Mouse (Mus musculus): ENCODE results near the gene Gpc4. TPM values are rescaled to one million over a fixed set of nuclear protein-coding genes. Genes with fewer than 3 reads are reported as not detected.

Gpc4 gene
- total and polyA plus RNA-seq, 2 experiments from 2014 or later, result 1.6 to 7.2 TPM

GRCm38 (mm10) chrX:52101445-52101844, 63.6 kb downstream of the Gpc4 start:
- DNase-seq (ENCODE audit: low spot score), result no peak
- Histone ChIP-seq H3K36me3 (ENCODE audit: insufficient read depth, low read length) (no peaks in the 10 kb centered on the region), H3K4me3 (ENCODE audit: low read depth, low read length) (no peak overlapping the region), H3K27ac (ENCODE audit: low read depth, low read length) (no peak overlapping the region), H3K9ac (replicated peaks; ENCODE audit: low read length, poor library complexity, severe bottlenecking) (no peak overlapping the region), H3K4me1 (ENCODE audit: insufficient read depth, low read length) (no peaks in the 10 kb centered on the region), H3K4me2 (ENCODE audit: low read depth, low read length, poor library complexity, severe bottlenecking) (no peak overlapping the region), H3K27me3 (ENCODE audit: insufficient read depth, low read length) (no peaks in the 10 kb centered on the region), H3K9me3 (ENCODE audit: low read length) (no peaks in the 10 kb centered on the region)
- no peak for TF ChIP-seq CTCF (IDR thresholded peaks at IDR 0.05)
- no peak for ATAC-seq (ENCODE audit: low FRiP score)
- 88% methylated on average over 6 of the region's 6 CpGs for WGBS

GRCm38 (mm10) chrX:52087726-52088348, 77.2 kb downstream of the Gpc4 start:
- peak; percentile 58 for TF ChIP-seq CTCF (IDR thresholded peaks at IDR 0.05)
- no peaks in the 10 kb centered on the region for H3K9me3 ChIP-seq (ENCODE audit: low read length)
- DNase-seq (ENCODE audit: low spot score) (peak; percentile 66), ATAC-seq (ENCODE audit: low FRiP score) (no peak)
- no peak overlapping the region for H3K27ac ChIP-seq (ENCODE audit: low read depth, low read length)
- no peaks in the 10 kb centered on the region for H3K36me3 ChIP-seq (ENCODE audit: insufficient read depth, low read length)
- no peaks in the 10 kb centered on the region for H3K27me3 ChIP-seq (ENCODE audit: insufficient read depth, low read length)
- H3K4me3 ChIP-seq (ENCODE audit: low read depth, low read length), result no peak overlapping the region
- H3K9ac ChIP-seq (replicated peaks; ENCODE audit: low read length, poor library complexity, severe bottlenecking), result no peak overlapping the region
- no peak overlapping the region for H3K4me2 ChIP-seq (ENCODE audit: low read depth, low read length, poor library complexity, severe bottlenecking)
- 41% methylated on average over 7 of the region's 7 CpGs for WGBS
- no peaks in the 10 kb centered on the region for H3K4me1 ChIP-seq (ENCODE audit: insufficient read depth, low read length)

GRCm38 (mm10) chrX:52086885-52087573, 78.0 kb downstream of the Gpc4 start:
- no peak for DNase-seq (ENCODE audit: low spot score)
- H3K4me2 ChIP-seq (ENCODE audit: low read depth, low read length, poor library complexity, severe bottlenecking), result no peak overlapping the region

GRCm38 (mm10) chrX:52083557-52083956, 81.5 kb downstream of the Gpc4 start:
- no peak overlapping the region for H3K9ac ChIP-seq (replicated peaks; ENCODE audit: low read length, poor library complexity, severe bottlenecking)
- no peaks in the 10 kb centered on the region for H3K9me3 ChIP-seq (ENCODE audit: low read length)
- H3K4me2 ChIP-seq (ENCODE audit: low read depth, low read length, poor library complexity, severe bottlenecking), result no peak overlapping the region
- H3K27ac ChIP-seq (ENCODE audit: low read depth, low read length), result no peak overlapping the region
- ATAC-seq (ENCODE audit: low FRiP score) (no peak), DNase-seq (ENCODE audit: low spot score) (no peak)
- H3K27me3 ChIP-seq (ENCODE audit: insufficient read depth, low read length), result no peaks in the 10 kb centered on the region
- no peak for TF ChIP-seq CTCF (IDR thresholded peaks at IDR 0.05)
- H3K4me1 ChIP-seq (ENCODE audit: insufficient read depth, low read length), result no peaks in the 10 kb centered on the region
- 68% methylated on average over 3 of the region's 3 CpGs for WGBS
- no peak overlapping the region for H3K4me3 ChIP-seq (ENCODE audit: low read depth, low read length)
- no peaks in the 10 kb centered on the region for H3K36me3 ChIP-seq (ENCODE audit: insufficient read depth, low read length)

More at GRCm38 (mm10) chrX:52086885-52087573, 78.0 kb downstream of the Gpc4 start:
- no peak for TF ChIP-seq CTCF (IDR thresholded peaks at IDR 0.05)
- no peaks in the 10 kb centered on the region for H3K4me1 ChIP-seq (ENCODE audit: insufficient read depth, low read length)
- no peak overlapping the region for H3K27ac ChIP-seq (ENCODE audit: low read depth, low read length)
- no peak overlapping the region for H3K4me3 ChIP-seq (ENCODE audit: low read depth, low read length)
- H3K36me3 ChIP-seq (ENCODE audit: insufficient read depth, low read length), result no peaks in the 10 kb centered on the region
- no peaks in the 10 kb centered on the region for H3K9me3 ChIP-seq (ENCODE audit: low read length)
- no peaks in the 10 kb centered on the region for H3K27me3 ChIP-seq (ENCODE audit: insufficient read depth, low read length)
- no peak overlapping the region for H3K9ac ChIP-seq (replicated peaks; ENCODE audit: low read length, poor library complexity, severe bottlenecking)
- no peak for ATAC-seq (ENCODE audit: low FRiP score)
- 68% methylated on average over 8 of the region's 8 CpGs for WGBS

GRCm38 (mm10) chrX:52072410-52072809, 92.6 kb downstream of the Gpc4 start:
- Histone ChIP-seq H3K4me1 (ENCODE audit: insufficient read depth, low read length) (no peaks in the 10 kb centered on the region), H3K36me3 (ENCODE audit: insufficient read depth, low read length) (no peaks in the 10 kb centered on the region), H3K27me3 (ENCODE audit: insufficient read depth, low read length) (no peaks in the 10 kb centered on the region), H3K4me2 (ENCODE audit: low read depth, low read length, poor library complexity, severe bottlenecking) (no peak overlapping the region), H3K4me3 (ENCODE audit: low read depth, low read length) (no peak overlapping the region), H3K9ac (replicated peaks; ENCODE audit: low read length, poor library complexity, severe bottlenecking) (no peak overlapping the region), H3K9me3 (ENCODE audit: low read length) (no peaks in the 10 kb centered on the region), H3K27ac (ENCODE audit: low read depth, low read length) (no peak overlapping the region)
- DNase-seq (ENCODE audit: low spot score) (no peak), ATAC-seq (ENCODE audit: low FRiP score) (no peak)
- 89% methylated on average over 2 of the region's 2 CpGs for WGBS
- no peak for TF ChIP-seq CTCF (IDR thresholded peaks at IDR 0.05)

- 78% methylated on average over 13 of the region's 13 CpGs for WGBS
- Histone ChIP-seq H3K4me1 (ENCODE audit: insufficient read depth, low read length) (no peaks in the 10 kb centered on the region), H3K9me3 (ENCODE audit: low read length) (no peaks in the 10 kb centered on the region), H3K27me3 (ENCODE audit: insufficient read depth, low read length) (no peaks in the 10 kb centered on the region), H3K4me2 (ENCODE audit: low read depth, low read length, poor library complexity, severe bottlenecking) (no peak overlapping the region), H3K36me3 (ENCODE audit: insufficient read depth, low read length) (no peaks in the 10 kb centered on the region), H3K9ac (replicated peaks; ENCODE audit: low read length, poor library complexity, severe bottlenecking) (no peak overlapping the region), H3K4me3 (ENCODE audit: low read depth, low read length) (no peak overlapping the region), H3K27ac (ENCODE audit: low read depth, low read length) (no peak overlapping the region)
- ATAC-seq (ENCODE audit: low FRiP score) (no peak), DNase-seq (ENCODE audit: low spot score) (no peak)
- TF ChIP-seq CTCF (IDR thresholded peaks at IDR 0.05), result no peak
These were observed 111.6 kb downstream of the Gpc4 start for GRCm38 (mm10) chrX:52053416-52053815.
